Mouse (Mus musculus): Measurements from ENCODE around the gene Rsrc1.

- TF ChIP-seq USF1 (IDR thresholded peaks at IDR 0.05; ENCODE audit: low read depth) = no peak
- TF ChIP-seq E2F4 (IDR thresholded peaks at IDR 0.05; ENCODE audit: insufficient read depth) = no peak
- no peak for TF ChIP-seq MAX (IDR thresholded peaks at IDR 0.05; ENCODE audit: low read depth)
- TF ChIP-seq POLR2A (IDR thresholded peaks at IDR 0.05; ENCODE audit: insufficient read length, low read depth) = no peak
- TF ChIP-seq CEBPB (IDR thresholded peaks at IDR 0.05; ENCODE audit: insufficient read depth, poor library complexity, severe bottlenecking) = no peak
- no peak for TF ChIP-seq TCF3 (IDR thresholded peaks at IDR 0.05; ENCODE audit: insufficient read length, low read depth)
- TF ChIP-seq POLR2AphosphoS2 (IDR thresholded peaks at IDR 0.05; ENCODE audit: insufficient read length, low read depth) = no peak
Observed at GRCm38 (mm10) chr3:67346674-67347073, 365.5 kb downstream of the Rsrc1 start.

Data from myocyte (in vitro differentiated cells).